Mouse (Mus musculus): ENCODE results near the gene Ankrd11. TPM values are rescaled to one million over a fixed set of nuclear protein-coding genes. Genes with fewer than 3 reads are reported as not detected.

Gene Ankrd11
- polyA plus RNA-seq, 1 experiment from 2014 or later, result 59.6 TPM

GRCm38 (mm10) chr8:122850641-122851240, 191.3 kb downstream of the Ankrd11 start:
- Histone ChIP-seq H3K27me3 (no peaks in the 10 kb centered on the region; the same call in 1 of the 2 replicates), H3K36me3 (no peaks in the 10 kb centered on the region), H3K4me3 (no peak overlapping the region), H3K4me1 (peaks cover 21% of the 10 kb centered on the region), H3K9ac (no peak overlapping the region), H3K9me3 (no peaks in the 10 kb centered on the region), H3K4me2 (no peak overlapping the region), H3K27ac (no peak overlapping the region)
- no peak for ATAC-seq (ENCODE audit: borderline replicate concordance, extremely low read depth, low FRiP score, low TSS enrichment)
- 41% methylated on average over 3 of the region's 3 CpGs for WGBS

GRCm38 (mm10) chr8:122849152-122849910, 192.7 kb downstream of the Ankrd11 start:
- Histone ChIP-seq H3K4me3 (no peak overlapping the region), H3K9ac (no peak overlapping the region), H3K27me3 (no peaks in the 10 kb centered on the region; the same call in 1 of the 2 replicates), H3K4me1 (peaks cover 22% of the 10 kb centered on the region), H3K9me3 (no peaks in the 10 kb centered on the region), H3K4me2 (no peak overlapping the region), H3K36me3 (no peaks in the 10 kb centered on the region), H3K27ac (no peak overlapping the region)
- 55% methylated on average over 10 of the region's 11 CpGs for WGBS
- ATAC-seq (ENCODE audit: borderline replicate concordance, extremely low read depth, low FRiP score, low TSS enrichment), result no peak

- WGBS, result 11% methylated on average over 18 of the region's 18 CpGs
- H3K9me3 ChIP-seq, result no peaks in the 10 kb centered on the region
- H3K4me2 ChIP-seq, result no peak within 1 kb of the TSS
- no peak within 1 kb of the TSS for H3K9ac ChIP-seq
- H3K4me3 ChIP-seq, result no peak within 1 kb of the TSS
- no peaks in the 10 kb centered on the region; the same call in 1 of the 2 replicates for H3K27me3 ChIP-seq
- ATAC-seq (ENCODE audit: borderline replicate concordance, extremely low read depth, low FRiP score, low TSS enrichment), result peak; percentile 80
- H3K36me3 ChIP-seq, result no peaks in the 10 kb centered on the region
- H3K27ac ChIP-seq, result no peak within 1 kb of the TSS
- peaks cover 16% of the 10 kb centered on the region for H3K4me1 ChIP-seq
These were observed 194.1 kb downstream of the Ankrd11 start, which contains the start of gene Cdh15 for GRCm38 (mm10) chr8:122847829-122848561. Gene Cdh15 (plus strand): TSS chr8:122847966.

DNA sequence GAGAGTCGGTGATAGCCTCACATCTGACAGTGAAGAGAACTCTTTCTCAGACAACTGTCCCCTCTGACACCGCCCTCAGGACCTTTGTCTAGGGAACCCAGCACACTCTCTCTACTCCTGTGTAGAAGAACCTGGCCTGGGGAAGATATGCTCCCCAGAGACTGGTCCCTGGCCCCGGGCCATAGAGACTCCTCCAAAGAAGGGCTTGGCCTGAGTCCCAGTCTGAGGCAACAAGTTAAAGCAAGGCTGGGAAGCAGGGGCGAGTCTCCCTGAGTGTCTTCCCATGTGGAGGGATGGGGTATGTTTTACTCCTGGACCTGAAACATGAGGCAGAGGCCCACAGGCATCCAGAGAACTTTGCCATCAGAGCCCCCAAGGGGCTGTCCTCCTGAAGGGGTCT, 196.4 kb downstream of the Ankrd11 start:
- Histone ChIP-seq H3K9me3 (no peaks in the 10 kb centered on the region), H3K27ac (no peak overlapping the region), H3K4me1 (peaks cover 16% of the 10 kb centered on the region), H3K36me3 (no peaks in the 10 kb centered on the region), H3K4me2 (no peak overlapping the region), H3K9ac (no peak overlapping the region), H3K27me3 (no peaks in the 10 kb centered on the region; the same call in 1 of the 2 replicates), H3K4me3 (no peak overlapping the region)
- WGBS, result 55% methylated on average over 4 of the region's 4 CpGs
- ATAC-seq (ENCODE audit: borderline replicate concordance, extremely low read depth, low FRiP score, low TSS enrichment), result no peak

DNA sequence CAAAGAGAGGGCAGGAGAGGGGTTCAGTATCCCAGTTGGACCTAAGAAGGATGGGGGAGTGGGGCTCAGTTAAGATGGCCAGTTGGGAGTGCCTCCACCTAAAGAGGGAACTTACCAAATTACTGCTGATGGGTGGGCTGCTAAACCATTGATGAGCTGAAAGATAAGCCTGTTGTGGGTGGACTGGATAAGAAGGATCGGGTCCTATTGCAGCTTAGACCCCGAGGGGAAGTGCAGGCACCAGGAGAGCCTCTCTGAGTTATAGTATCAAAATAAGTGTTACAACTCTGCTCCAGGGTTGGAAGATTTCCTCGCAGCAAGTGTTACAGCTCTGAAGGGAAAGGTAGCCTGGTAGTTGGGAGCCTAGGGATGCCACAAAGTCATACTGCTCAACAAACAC, 197.9 kb downstream of the Ankrd11 start:
- Histone ChIP-seq H3K9ac (no peak overlapping the region), H3K4me2 (no peak overlapping the region), H3K4me3 (no peak overlapping the region), H3K27ac (no peak overlapping the region), H3K36me3 (no peaks in the 10 kb centered on the region), H3K9me3 (no peaks in the 10 kb centered on the region), H3K4me1 (peaks cover 16% of the 10 kb centered on the region), H3K27me3 (no peaks in the 10 kb centered on the region; the same call in 1 of the 2 replicates)
- 66% methylated on average over 3 of the region's 3 CpGs for WGBS
- no peak for ATAC-seq (ENCODE audit: borderline replicate concordance, extremely low read depth, low FRiP score, low TSS enrichment)

DNA sequence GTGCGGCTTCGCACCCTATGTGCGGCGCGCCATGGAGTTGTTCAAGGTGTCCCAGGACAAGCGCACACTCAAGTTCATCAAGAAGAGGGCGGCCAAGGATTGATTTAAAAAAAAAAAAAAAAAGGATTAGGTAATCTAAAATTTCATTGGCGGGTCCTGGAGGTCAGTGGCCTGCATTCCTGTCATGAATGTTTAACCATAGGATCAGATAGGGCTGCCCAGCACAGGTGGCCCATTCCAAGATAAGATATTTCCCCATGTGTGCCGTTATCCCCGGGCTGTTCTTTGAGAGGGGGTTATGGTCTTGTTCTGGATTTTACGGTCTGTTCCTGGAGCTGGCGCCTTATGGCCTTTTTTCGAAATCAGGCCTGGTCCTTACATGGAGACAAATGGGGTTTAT, 205.4 kb downstream of the Ankrd11 start:
- Histone ChIP-seq H3K4me2 (no peak overlapping the region), H3K9ac (no peak overlapping the region), H3K27me3 (no peaks in the 10 kb centered on the region), H3K4me3 (no peak overlapping the region), H3K4me1 (no peaks in the 10 kb centered on the region), H3K36me3 (no peaks in the 10 kb centered on the region), H3K9me3 (no peaks in the 10 kb centered on the region), H3K27ac (no peak overlapping the region)
- 73% methylated on average over 13 of the region's 13 CpGs for WGBS
- no peak for ATAC-seq (ENCODE audit: borderline replicate concordance, extremely low read depth, low FRiP score, low TSS enrichment)

DNA sequence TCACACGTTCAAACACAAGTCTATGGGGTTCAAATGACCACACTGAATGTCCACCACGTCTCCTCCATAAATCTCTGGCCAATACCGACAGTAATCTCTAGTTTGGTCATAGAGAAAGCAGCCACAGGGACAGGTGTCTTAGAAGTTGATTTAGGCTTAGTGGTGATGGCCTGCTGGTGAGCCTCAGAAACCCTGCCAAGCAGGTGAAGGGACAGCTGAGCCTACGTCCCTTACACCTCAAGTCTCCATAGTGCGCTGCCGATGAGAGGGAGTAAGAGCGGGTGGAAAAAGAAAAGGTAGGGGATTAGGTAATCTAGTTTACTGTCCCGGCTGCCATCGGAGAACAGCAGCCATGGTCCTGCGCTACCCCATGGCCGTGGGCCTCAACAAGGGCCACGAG, 205.9 kb downstream of the Ankrd11 start:
- WGBS, result 74% methylated on average over 12 of the region's 12 CpGs
- Histone ChIP-seq H3K9ac (no peak overlapping the region), H3K36me3 (no peaks in the 10 kb centered on the region), H3K4me3 (no peak overlapping the region), H3K4me1 (no peaks in the 10 kb centered on the region), H3K27me3 (no peaks in the 10 kb centered on the region), H3K9me3 (no peaks in the 10 kb centered on the region), H3K27ac (no peak overlapping the region), H3K4me2 (no peak overlapping the region)
- no peak for ATAC-seq (ENCODE audit: borderline replicate concordance, extremely low read depth, low FRiP score, low TSS enrichment)

GRCm38 (mm10) chr8:122834971-122835370, 207.1 kb downstream of the Ankrd11 start:
- no peak overlapping the region for H3K27ac ChIP-seq
- 24% methylated on average over 8 of the region's 8 CpGs for WGBS
- no peaks in the 10 kb centered on the region for H3K9me3 ChIP-seq
- H3K9ac ChIP-seq, result no peak overlapping the region
- H3K4me3 ChIP-seq, result no peak overlapping the region
- no peaks in the 10 kb centered on the region for H3K36me3 ChIP-seq
- no peak overlapping the region for H3K4me2 ChIP-seq
- H3K4me1 ChIP-seq, result no peaks in the 10 kb centered on the region
- no peaks in the 10 kb centered on the region for H3K27me3 ChIP-seq
- ATAC-seq (ENCODE audit: borderline replicate concordance, extremely low read depth, low FRiP score, low TSS enrichment), result peak; percentile 55; the same call in 1 of the 2 replicates

DNA sequence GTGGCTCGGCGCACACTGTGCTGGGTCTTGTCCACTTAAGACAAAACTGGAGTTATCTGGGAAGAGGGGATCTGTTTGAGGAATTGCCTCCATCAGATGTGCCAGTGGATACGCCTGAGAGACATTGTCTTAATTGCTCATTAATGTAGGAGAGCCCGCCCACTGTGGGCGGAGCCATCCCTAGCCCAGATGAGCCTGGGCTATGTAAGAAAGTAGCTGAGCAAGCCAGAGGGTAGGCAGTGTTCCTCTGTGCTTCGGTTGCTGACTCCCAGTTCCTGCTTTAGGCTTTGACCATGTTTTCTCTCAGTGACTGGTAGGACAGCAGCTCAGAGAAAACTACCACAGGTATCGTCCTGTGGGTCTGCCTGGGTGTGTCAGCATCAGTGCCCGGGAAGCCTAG, 207.7 kb downstream of the Ankrd11 start:
- no peak overlapping the region for H3K4me3 ChIP-seq
- ATAC-seq (ENCODE audit: borderline replicate concordance, extremely low read depth, low FRiP score, low TSS enrichment), result no peak
- 82% methylated on average over 8 of the region's 8 CpGs for whole genome bisulfite sequencing
- no peak overlapping the region for H3K27ac ChIP-seq
- no peak overlapping the region for H3K9ac ChIP-seq
- H3K9me3 ChIP-seq, result no peaks in the 10 kb centered on the region
- H3K4me2 ChIP-seq, result no peak overlapping the region
- no peaks in the 10 kb centered on the region for H3K36me3 ChIP-seq
- no peaks in the 10 kb centered on the region for H3K27me3 ChIP-seq
- no peaks in the 10 kb centered on the region for H3K4me1 ChIP-seq

Other genes starting within 250 kb of the Ankrd11 start
- gene Cdh15, start 194.3 kb downstream of the Ankrd11 start, polyA plus RNA-seq (2015; fragmentation: Nextera tagmentation; extraction: Ambion mirVana), result 0.11 and 0.43 TPM in 2 replicates
- gene Spg7, start 20.7 kb upstream of the Ankrd11 start, polyA plus RNA-seq (2015; fragmentation: Nextera tagmentation; extraction: Ambion mirVana), result 45.2 and 46.4 TPM in 2 replicates
- 1,444 and 1,500 TPM in 2 replicates for gene Rpl13, start 60.1 kb upstream of the Ankrd11 start, polyA plus RNA-seq (2015; fragmentation: Nextera tagmentation; extraction: Ambion mirVana)
- 0.34 and 0.50 TPM in 2 replicates for gene Cpne7, start 75.1 kb upstream of the Ankrd11 start, polyA plus RNA-seq (2015; fragmentation: Nextera tagmentation; extraction: Ambion mirVana)
- 16.8 and 16.9 TPM in 2 replicates for gene Sult5a1, start 116.0 kb upstream of the Ankrd11 start, polyA plus RNA-seq (2015; fragmentation: Nextera tagmentation; extraction: Ambion mirVana)
- 4.5 and 6.1 TPM in 2 replicates for gene Dpep1, start 144.0 kb upstream of the Ankrd11 start, polyA plus RNA-seq (2015; fragmentation: Nextera tagmentation; extraction: Ambion mirVana)
- gene Chmp1a, start 170.5 kb upstream of the Ankrd11 start, polyA plus RNA-seq (2015; fragmentation: Nextera tagmentation; extraction: Ambion mirVana), result 135 and 141 TPM in 2 replicates
- 4.9 and 5.5 TPM in 2 replicates for gene Spata33, start 170.6 kb upstream of the Ankrd11 start, polyA plus RNA-seq (2015; fragmentation: Nextera tagmentation; extraction: Ambion mirVana)
- 30.0 and 32.1 TPM in 2 replicates for gene Cdk10, start 182.6 kb upstream of the Ankrd11 start, polyA plus RNA-seq (2015; fragmentation: Nextera tagmentation; extraction: Ambion mirVana)
- gene Spata2l, start 194.0 kb upstream of the Ankrd11 start, polyA plus RNA-seq (2015; fragmentation: Nextera tagmentation; extraction: Ambion mirVana), result 4.6 and 4.8 TPM in 2 replicates
- 19.4 and 21.6 TPM in 2 replicates for gene Zfp276, start 211.9 kb upstream of the Ankrd11 start, polyA plus RNA-seq (2015; fragmentation: Nextera tagmentation; extraction: Ambion mirVana)
- 21.9 and 24.6 TPM in 2 replicates for gene Vps9d1, start 212.1 kb upstream of the Ankrd11 start, polyA plus RNA-seq (2015; fragmentation: Nextera tagmentation; extraction: Ambion mirVana)

Measured in lung, embryonic 15.5 days (tissue).